Mouse (Mus musculus) urinary bladder, postnatal 25 days (tissue): ENCODE measurements around the gene Prr12.
A peak's percentile ranks its signal among the peaks of the same experiment; 100 is the strongest.

Source experiments
- DNase-seq: peaks from one replicate; pipeline ENCODE4 v3.0.0; 2022; ENCODE audit warnings: low spot score

Gene Prr12

GRCm38 (mm10) chr7:44999753-45000152 is 52.9 kb downstream of the Prr12 start:
- DNase-seq: no peak

GRCm38 (mm10) chr7:44998501-44998955 is 54.2 kb downstream of the Prr12 start, which contains the start of gene Bcl2l12:
TSS of gene Bcl2l12 (minus strand) at chr7:44998712.
- DNase-seq: peak; percentile 44

- DNase-seq: no peak
These were observed 54.7 kb downstream of the Prr12 start for GRCm38 (mm10) chr7:44997940-44998428.

GRCm38 (mm10) chr7:44997231-44997939 is 55.3 kb downstream of the Prr12 start, which contains the start of gene Irf3:
TSS of gene Irf3 (plus strand) at chr7:44997648.
- DNase-seq: peak; percentile 96

- DNase-seq: no peak
These were observed 56.0 kb downstream of the Prr12 start for GRCm38 (mm10) chr7:44996672-44997071.

GRCm38 (mm10) chr7:44986879-44987718 is 65.6 kb downstream of the Prr12 start:
- no peak for DNase-seq

- DNase-seq: peak; percentile 87
These were observed 66.3 kb downstream of the Prr12 start, which contains the start of gene Prmt1 for GRCm38 (mm10) chr7:44986192-44986878. TSS of gene Prmt1 (minus strand) at chr7:44986568.

- peak; percentile 63 for DNase-seq
These were observed 67.0 kb downstream of the Prr12 start for GRCm38 (mm10) chr7:44985595-44986191.

- no peak for DNase-seq
These were observed 67.9 kb downstream of the Prr12 start for GRCm38 (mm10) chr7:44984833-44985164.

GRCm38 (mm10) chr7:44983944-44984832 is 68.5 kb downstream of the Prr12 start:
- DNase-seq: no peak

GRCm38 (mm10) chr7:44983085-44983484 is 69.6 kb downstream of the Prr12 start:
- peak; percentile 89 for DNase-seq

- no peak for DNase-seq
These were observed 71.1 kb downstream of the Prr12 start for GRCm38 (mm10) chr7:44981539-44981938.

- DNase-seq: no peak
These were observed 74.4 kb downstream of the Prr12 start for GRCm38 (mm10) chr7:44978300-44978699.
